Mouse (Mus musculus) thymus, adult 2 months (tissue): ENCODE measurements around the gene Etaa1. TPM values are rescaled to one million over a fixed set of nuclear protein-coding genes. Genes with fewer than 3 reads are reported as not detected.
A peak's percentile ranks its signal among the peaks of the same experiment; 100 is the strongest.

ENCODE experiments used
- DNase-seq: peaks from one replicate; pipeline ENCODE4 v3.0.0; 2021
- H3K27ac ChIP-seq: fragments of 200-500 bp; 2 replicates; pipeline ENCODE4 v1.5.1; 2012; ENCODE audit warnings: low read length, control low read depth; ENCODE audit not compliant: control insufficient read depth, insufficient read depth
- H3K27me3 ChIP-seq: fragments of 200-500 bp; 2 replicates; pipeline ENCODE4 v1.6.1; 2012; ENCODE audit warnings: mild to moderate bottlenecking, low read length, moderate library complexity, mixed read lengths; ENCODE audit not compliant: control insufficient read depth, insufficient read depth
- H3K36me3 ChIP-seq: fragments of 200-500 bp; 2 replicates; pipeline ENCODE4 v1.6.1; 2012; ENCODE audit warnings: mild to moderate bottlenecking, low read length, moderate library complexity; ENCODE audit not compliant: control insufficient read depth, insufficient read depth
- H3K4me1 ChIP-seq: fragments of 200-500 bp; replicated peaks from 2 replicates; pipeline ENCODE4 v1.6.1; 2012; ENCODE audit warnings: low read length; ENCODE audit not compliant: control insufficient read depth, insufficient read depth
- H3K4me3 ChIP-seq: fragments of 200-500 bp; 2 replicates; pipeline ENCODE4 v1.5.1; 2012; ENCODE audit warnings: mild to moderate bottlenecking, low read length, control low read depth, moderate library complexity; ENCODE audit not compliant: control insufficient read depth, insufficient read depth
- CTCF ChIP-seq: fragments of 200-500 bp; IDR thresholded peaks from 2 replicates; pipeline ENCODE4 v1.5.1; 2012; ENCODE audit warnings: mild to moderate bottlenecking, control low read depth, low read length, moderate library complexity, borderline replicate concordance; ENCODE audit not compliant: control insufficient read depth, poor library complexity, insufficient read depth; ENCODE audit errors: extremely low read depth
- POLR2A ChIP-seq: fragments of 200-500 bp; IDR thresholded peaks from 2 replicates; pipeline ENCODE4 v1.6.1; 2012; ENCODE audit warnings: mild to moderate bottlenecking, low read length, control low read depth, moderate library complexity; ENCODE audit not compliant: control insufficient read depth, poor library complexity, insufficient read depth; ENCODE audit errors: extremely low read depth
- WGBS: fragments of 180-500 bp; shearing (Covaris S2); methylation state at CpG from one replicate; pipeline ENCODE4 v1.1.7; 2018; 5-methylcytosine and 5-hydroxymethylcytosine counted together
- polyA plus RNA-seq: library from polyadenylated mRNA; depleted of rRNA; stranded (reverse); fragments of >200 nt; gene quantifications from 2 replicates; pipeline ENCODE4 v1.2.3, GENCODE M21; 2012; rRNA removed

Gene Etaa1
- 3.0 and 3.3 TPM in 2 replicates for polyA plus RNA-seq

DNA sequence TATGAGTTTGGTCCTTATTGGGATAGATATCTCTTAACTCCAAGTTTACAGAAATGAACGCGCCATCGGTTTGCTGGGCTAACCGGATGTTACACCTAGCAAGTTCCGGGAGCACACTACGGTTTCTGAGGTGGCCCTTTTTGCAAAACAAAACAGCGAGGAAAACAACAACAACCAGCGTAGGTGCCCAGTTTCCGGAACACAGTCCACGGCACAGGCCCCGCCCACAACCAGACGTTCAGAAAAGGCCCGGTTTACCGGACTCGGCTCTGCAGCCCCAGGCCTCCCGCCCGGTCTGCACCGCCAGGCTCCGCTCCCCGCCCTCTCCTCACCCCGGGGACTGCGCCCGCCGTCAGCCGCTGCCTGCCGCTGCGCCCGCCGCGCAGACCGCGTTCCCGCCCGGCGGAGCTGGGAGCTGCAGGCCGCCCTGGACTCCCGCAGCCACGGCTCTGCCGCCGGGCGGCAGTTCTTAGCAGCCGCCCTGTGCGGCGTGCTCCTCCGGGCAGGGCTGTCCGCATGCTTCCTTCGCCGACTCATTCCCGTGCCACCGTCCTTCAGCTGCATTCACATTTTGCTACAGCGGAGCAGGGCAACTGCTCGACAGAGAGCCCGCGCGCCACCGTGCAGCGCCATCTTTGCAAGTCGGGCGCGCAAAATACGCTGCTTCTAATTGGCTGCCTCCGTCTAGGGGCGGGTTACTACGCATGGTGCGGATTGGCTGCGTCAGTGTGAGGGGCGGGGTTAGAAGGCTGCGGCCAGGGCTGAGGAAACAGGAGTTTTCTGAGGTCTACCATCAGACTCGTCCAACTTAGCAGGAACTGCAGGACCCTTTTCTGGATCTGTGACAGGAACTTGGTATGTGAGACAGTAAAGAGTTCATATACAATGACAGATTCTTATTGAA lies at the start of gene Etaa1:
Etaa1 (minus strand) TSS at position 645 of the 904 bp plus-strand sequence.
- Histone ChIP-seq H3K27me3 (no peaks in the 10 kb centered on the region), H3K27ac (peak within 1 kb of the TSS; percentile 84), H3K36me3 (no peaks in the 10 kb centered on the region; the same call in none of the 2 replicates), H3K4me1 (no peaks in the 10 kb centered on the region), H3K4me3 (peak within 1 kb of the TSS; percentile 83)
- under 1% methylated on average over 69 of the region's 69 CpGs for WGBS
- peak; percentile 96 for DNase-seq
- TF ChIP-seq CTCF: peak; percentile 52; the same call in 1 of the 2 replicates
- TF ChIP-seq POLR2A: peak; percentile 78

DNA sequence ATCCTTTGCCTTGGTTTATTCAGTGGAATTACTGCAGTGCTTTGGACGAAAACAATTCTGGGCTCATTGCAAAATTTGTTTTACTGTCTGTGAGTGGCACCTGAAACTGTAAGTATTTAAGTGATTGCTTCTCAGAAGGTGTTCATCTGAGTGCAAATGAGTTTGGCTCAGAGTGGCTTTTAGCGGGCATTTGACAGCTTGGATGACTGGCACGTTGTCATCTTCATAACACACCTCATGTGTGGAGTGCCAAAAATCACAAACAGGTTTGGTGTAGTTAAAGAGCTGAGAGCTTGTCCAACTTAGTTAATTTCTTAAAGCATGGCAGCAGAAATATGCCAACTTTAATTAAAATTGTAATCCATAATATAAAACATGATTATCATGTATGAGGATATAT lies 40.5 kb upstream of the Etaa1 start:
- Histone ChIP-seq H3K4me3 (no peak overlapping the region), H3K36me3 (no peaks in the 10 kb centered on the region), H3K27ac (no peak overlapping the region), H3K4me1 (no peaks in the 10 kb centered on the region), H3K27me3 (no peaks in the 10 kb centered on the region)
- 92% methylated on average over 3 of the region's 3 CpGs for WGBS
- no peak for TF ChIP-seq CTCF
- no peak for TF ChIP-seq POLR2A
- no peak for DNase-seq

DNA sequence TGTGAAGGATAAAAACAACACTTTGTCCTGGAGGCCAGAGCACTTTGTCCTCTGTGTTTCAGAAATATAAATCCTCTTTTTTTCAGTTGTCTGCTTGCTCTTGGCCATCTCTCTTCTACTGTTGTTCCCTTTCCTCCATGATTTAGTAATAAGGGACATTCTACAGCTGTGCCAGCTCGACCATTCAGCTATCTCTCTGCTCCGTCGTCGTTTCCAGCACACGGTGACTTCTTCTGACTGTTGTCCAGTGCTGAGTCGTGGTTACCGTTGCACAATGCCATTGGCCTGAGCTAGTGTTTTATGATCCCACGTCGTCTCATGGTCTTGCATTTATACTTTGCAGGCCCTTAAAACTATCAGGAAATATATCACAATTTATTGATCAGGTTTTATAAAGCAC lies 38.6 kb upstream of the Etaa1 start:
- no peak overlapping the region for H3K4me3 ChIP-seq
- WGBS: 90% methylated on average over 9 of the region's 9 CpGs

DNA sequence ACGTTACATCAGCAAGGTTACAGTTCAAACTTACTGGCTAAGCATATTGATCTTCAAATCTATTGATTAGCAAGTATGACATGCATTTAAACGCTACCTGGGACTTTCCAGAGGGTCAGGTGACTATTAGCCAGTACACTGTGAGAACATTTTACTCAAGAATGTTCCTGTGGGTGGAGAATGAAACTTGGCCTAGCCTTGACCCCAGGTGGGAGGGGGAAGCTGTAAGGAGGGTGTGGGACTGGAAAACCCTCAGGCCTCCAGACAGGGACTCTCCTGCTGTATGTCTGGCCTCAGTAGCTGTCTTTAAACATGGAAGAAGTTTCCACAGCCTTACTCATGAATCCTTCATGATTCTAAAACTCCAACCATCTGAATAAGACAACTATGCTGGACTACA lies 29.7 kb upstream of the Etaa1 start:
- TF ChIP-seq POLR2A (no peak), CTCF (no peak)
- 87% methylated on average over 2 of the region's 2 CpGs for WGBS
- H3K36me3 ChIP-seq: no peaks in the 10 kb centered on the region
- no peak for DNase-seq
- H3K27ac ChIP-seq: no peak overlapping the region
- no peaks in the 10 kb centered on the region for H3K27me3 ChIP-seq
- H3K4me3 ChIP-seq: no peak overlapping the region
- no peaks in the 10 kb centered on the region for H3K4me1 ChIP-seq

More for the DNA sequence above, 38.6 kb upstream of the Etaa1 start:
- Histone ChIP-seq H3K4me1 (no peaks in the 10 kb centered on the region), H3K36me3 (no peaks in the 10 kb centered on the region), H3K27ac (no peak overlapping the region), H3K27me3 (no peaks in the 10 kb centered on the region)
- DNase-seq: no peak
- no peak for TF ChIP-seq CTCF
- TF ChIP-seq POLR2A: no peak

- WGBS: 61% methylated on average over 4 of the region's 4 CpGs
- H3K27me3 ChIP-seq: no peaks in the 10 kb centered on the region
Measured at GRCm38 (mm10) chr11:17981246-17981645, 27.6 kb upstream of the Etaa1 start.

DNA sequence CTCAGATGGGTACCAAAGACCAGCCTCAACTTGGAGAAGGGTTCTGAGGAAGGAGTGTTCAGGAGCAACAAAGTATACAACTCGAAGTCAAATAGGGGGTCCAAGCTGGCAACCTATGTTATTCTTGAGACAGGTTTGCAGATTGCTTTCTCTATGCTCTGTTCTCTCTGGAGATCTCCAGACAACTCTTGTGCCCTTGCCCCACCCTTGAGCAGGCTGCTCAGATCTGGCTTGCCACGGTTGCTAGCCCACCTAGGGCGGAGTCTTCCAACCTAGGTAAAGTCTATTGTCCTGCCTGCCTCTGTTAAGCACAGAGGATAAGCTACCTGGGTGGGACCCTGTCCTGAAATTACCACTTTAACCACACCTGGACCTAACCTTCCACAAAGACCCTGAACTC lies 21.9 kb upstream of the Etaa1 start:
- 87% methylated on average over 3 of the region's 3 CpGs for WGBS
- Histone ChIP-seq H3K36me3 (no peaks in the 10 kb centered on the region), H3K4me1 (no peaks in the 10 kb centered on the region), H3K27ac (no peak overlapping the region), H3K4me3 (no peak overlapping the region), H3K27me3 (no peaks in the 10 kb centered on the region)
- DNase-seq: no peak
- TF ChIP-seq POLR2A (no peak), CTCF (no peak)

More at GRCm38 (mm10) chr11:17981246-17981645, 27.6 kb upstream of the Etaa1 start:
- Histone ChIP-seq H3K4me1 (no peaks in the 10 kb centered on the region), H3K36me3 (no peaks in the 10 kb centered on the region), H3K27ac (no peak overlapping the region), H3K4me3 (no peak overlapping the region)
- DNase-seq: no peak
- TF ChIP-seq CTCF (no peak), POLR2A (no peak)
